Mouse (Mus musculus) gastrocnemius, postnatal 14 days (tissue): Measurements from ENCODE around the gene Kalrn. TPM values are rescaled to one million over a fixed set of nuclear protein-coding genes. Genes with fewer than 3 reads are reported as not detected.
A peak's percentile ranks its signal among the peaks of the same experiment; 100 is the strongest.

ENCODE experiments used
- DNase-seq: peaks from one replicate; pipeline ENCODE4 v3.0.0; 2021; ENCODE audit warnings: mixed read lengths
- intact Hi-C: fragments of 180-260 bp; cut with DNase I; formaldehyde crosslinking; loops from one replicate; pipeline ENCODE4 v1.15.1; 2025; ENCODE audit warnings: low total_unique reads
- total RNA-seq, 2 experiments: library from RNA; stranded (reverse); gene quantifications; 2 replicates each; pipeline ENCODE4 v1.2.3; 2021

Kalrn gene
- total RNA-seq, 2 experiments from 2014 or later = 16.3 to 20.2 TPM

- intact Hi-C loops = no loop called here
- no peak for DNase-seq
Observed at GRCm38 (mm10) chr16:34382992-34383391, 190.3 kb downstream of the Kalrn start.

- DNase-seq = peak; percentile 6
Observed at GRCm38 (mm10) chr16:34376166-34376857, 197.0 kb downstream of the Kalrn start.

GRCm38 (mm10) chr16:34373519-34373918, 199.8 kb downstream of the Kalrn start:
- intact Hi-C loops = no loop called here
- DNase-seq = no peak

More at GRCm38 (mm10) chr16:34376166-34376857, 197.0 kb downstream of the Kalrn start:
- intact Hi-C loops = no loop called here

- intact Hi-C loops = no loop called here
- peak; percentile 32 for DNase-seq
Observed at GRCm38 (mm10) chr16:34372103-34372741, 201.1 kb downstream of the Kalrn start.

- intact Hi-C loops = no loop called here
- DNase-seq = no peak
Observed at GRCm38 (mm10) chr16:34359206-34359605, 214.1 kb downstream of the Kalrn start.

- DNase-seq = no peak
- intact Hi-C loops = no loop called here
Observed at GRCm38 (mm10) chr16:34355547-34355946, 217.8 kb downstream of the Kalrn start.

- no peak for DNase-seq
Observed at GRCm38 (mm10) chr16:34354042-34354441, 219.3 kb downstream of the Kalrn start.

GRCm38 (mm10) chr16:34352747-34353146, 220.6 kb downstream of the Kalrn start:
- peak; percentile 38 for DNase-seq
- intact Hi-C loops = no loop called here

More at GRCm38 (mm10) chr16:34354042-34354441, 219.3 kb downstream of the Kalrn start:
- intact Hi-C loops = no loop called here

GRCm38 (mm10) chr16:34351575-34352150, 221.7 kb downstream of the Kalrn start:
- intact Hi-C loops = no loop called here
- DNase-seq = no peak

- no peak for DNase-seq
- intact Hi-C loops = loop anchor here (10.0 kb wide), 1 partner anchor 257 kb away; no protein-coding TSS in a partner anchor
Observed at GRCm38 (mm10) chr16:34347574-34347973, 225.8 kb downstream of the Kalrn start.

GRCm38 (mm10) chr16:34344895-34345876, 228.1 kb downstream of the Kalrn start:
- intact Hi-C loops = loop anchor here (10.0 kb wide), 1 partner anchor 260 kb away; no protein-coding TSS in a partner anchor
- peak; percentile 23 for DNase-seq

- DNase-seq = no peak
- intact Hi-C loops = loop anchor here (10.0 kb wide), 1 partner anchor 261 kb away; no protein-coding TSS in a partner anchor
Observed at GRCm38 (mm10) chr16:34343968-34344367, 229.4 kb downstream of the Kalrn start.

GRCm38 (mm10) chr16:34343161-34343560, 230.2 kb downstream of the Kalrn start:
- intact Hi-C loops = loop anchor here (10.0 kb wide), 1 partner anchor 262 kb away; no protein-coding TSS in a partner anchor
- no peak for DNase-seq

GRCm38 (mm10) chr16:34342369-34343160, 230.8 kb downstream of the Kalrn start:
- DNase-seq = no peak
- intact Hi-C loops = loop anchor here (10.0 kb wide), 1 partner anchor 262 kb away; no protein-coding TSS in a partner anchor

GRCm38 (mm10) chr16:34334919-34335318, 238.4 kb downstream of the Kalrn start:
- DNase-seq = no peak

GRCm38 (mm10) chr16:34331630-34332029, 241.7 kb downstream of the Kalrn start:
- no peak for DNase-seq
- intact Hi-C loops = no loop called here

More at GRCm38 (mm10) chr16:34334919-34335318, 238.4 kb downstream of the Kalrn start:
- intact Hi-C loops = no loop called here

- no peak for DNase-seq
- intact Hi-C loops = no loop called here
Observed at GRCm38 (mm10) chr16:34329876-34330275, 243.5 kb downstream of the Kalrn start.

- no peak for DNase-seq
- intact Hi-C loops = no loop called here
Observed at GRCm38 (mm10) chr16:34329431-34329873, 243.9 kb downstream of the Kalrn start.
